Comparison of ENCODE assay signal across 9 mouse cellular contexts in genomic region chr17:27480143-27481103, GRCm38 (mm10). TPM values are rescaled to one million over a fixed set of nuclear protein-coding genes. Genes with fewer than 3 reads are reported as not detected.
A peak's percentile ranks its signal among the peaks of the same experiment; 100 is the strongest.
DNase-seq lines count a peak whose midpoint lies in the region; ATAC-seq and TF ChIP-seq lines count a peak whose summit lies in the region.
"Had no signal": no experiment of that assay in that cellular context is flagged by ENCODE, and none has a peak within 500 bp of the region (broad histone marks: within the 10 kb centered on the region; RNA-seq: fewer than 3 reads in every experiment).

No protein-coding gene starts in this region.

- 0 out of 2 replicates have a peak, but pooled peaks cover 3% of the 10 kb centered on the region for H3K9me3 ChIP-seq in heart, embryonic 10.5 days
- H3K9me3 ChIP-seq in midbrain, embryonic 10.5 days (replicated peaks) = no peaks in the 10 kb centered on the region
- no peaks in the 10 kb centered on the region for H3K9me3 ChIP-seq in stomach, embryonic 15.5 days

- ATAC-seq in frontal cortex, adult (ENCODE audit: low TSS enrichment) = peak; percentile 57
- ATAC-seq in stomach, embryonic 15.5 days (ENCODE audit: insufficient read depth, low FRiP score, low read depth) = peak; percentile 90

- peak overlapping the region; percentile 21; the same call in 1 of the 2 replicates for H3K4me2 ChIP-seq in stomach, embryonic 15.5 days

- peak overlapping the region; percentile 77 for H3K27ac ChIP-seq in heart, embryonic 10.5 days
- peak overlapping the region; percentile 66 for H3K27ac ChIP-seq in midbrain, embryonic 10.5 days (replicated peaks)
- H3K27ac ChIP-seq in stomach, embryonic 15.5 days = peak overlapping the region; percentile 26; the same call in 1 of the 2 replicates
- no peak overlapping the region for H3K27ac ChIP-seq in kidney, adult 2 months (ENCODE audit: insufficient read depth, low read depth, low read length)

- peak overlapping the region; percentile 43 for H3K4me3 ChIP-seq in heart, embryonic 10.5 days
- H3K4me3 ChIP-seq in midbrain, embryonic 10.5 days = no peak overlapping the region
- no peak overlapping the region for H3K4me3 ChIP-seq in stomach, embryonic 15.5 days (replicated peaks)
- H3K4me3 ChIP-seq in kidney, adult 2 months (ENCODE audit: insufficient read depth, low read depth, low read length) = no peak overlapping the region

- no peak for TF ChIP-seq CTCF in kidney, adult 2 months (conservative IDR thresholded peaks at IDR 0.05; ENCODE audit: insufficient read depth, insufficient read length, low read depth, low read length)

- H3K27me3 ChIP-seq in heart, embryonic 10.5 days (ENCODE audit: insufficient read depth, poor library complexity, severe bottlenecking) = peaks cover 47% of the 10 kb centered on the region
- H3K27me3 ChIP-seq in midbrain, embryonic 10.5 days (ENCODE audit: low read depth, poor library complexity, severe bottlenecking) = no peaks in the 10 kb centered on the region
- H3K27me3 ChIP-seq in stomach, embryonic 15.5 days (replicated peaks) = no peaks in the 10 kb centered on the region
- H3K27me3 ChIP-seq in kidney, adult 2 months (replicated peaks; ENCODE audit: control insufficient read depth, insufficient read depth, low read length) = no peaks in the 10 kb centered on the region

- no peak overlapping the region for H3K9ac ChIP-seq in stomach, embryonic 15.5 days

- no peaks in the 10 kb centered on the region for H3K36me3 ChIP-seq in heart, embryonic 10.5 days
- H3K36me3 ChIP-seq in midbrain, embryonic 10.5 days = no peaks in the 10 kb centered on the region
- no peaks in the 10 kb centered on the region for H3K36me3 ChIP-seq in stomach, embryonic 15.5 days
- no peaks in the 10 kb centered on the region for H3K36me3 ChIP-seq in kidney, adult 2 months (ENCODE audit: control insufficient read depth, insufficient read depth, low read length)

- DNase-seq in frontal cortex, postnatal 14 days (ENCODE audit: low spot score in 2 of 2) = no peak
- DNase-seq in heart, embryonic 10.5 days (ENCODE audit: low spot score) = peak; percentile 80
- DNase-seq in left cerebral cortex, adult 9 months (ENCODE audit: low spot score in 2 of 2) = peak; percentile 23 to 26
- no peak for DNase-seq in midbrain, embryonic 10.5 days (ENCODE audit: low spot score)
- DNase-seq in kidney, postnatal 36 days = no peak
- DNase-seq in kidney, adult 2 months = no peak

- 31% methylated on average over 29 of the region's 29 CpGs for WGBS in heart, embryonic 10.5 days
- WGBS in midbrain, embryonic 10.5 days = 66% methylated on average over 29 of the region's 29 CpGs
- 39% methylated on average over 29 of the region's 29 CpGs for WGBS in stomach, embryonic 15.5 days
- 67% methylated on average over 29 of the region's 29 CpGs for WGBS in kidney, adult 2 months

- no peak for TF ChIP-seq POLR2A in kidney, adult 2 months (IDR thresholded peaks at IDR 0.05; ENCODE audit: low read depth, low read length)

- H3K4me1 ChIP-seq in heart, embryonic 10.5 days = peaks cover 32% of the 10 kb centered on the region
- H3K4me1 ChIP-seq in midbrain, embryonic 10.5 days = peaks cover 46% of the 10 kb centered on the region
- peaks cover 17% of the 10 kb centered on the region; the same call in 1 of the 2 replicates for H3K4me1 ChIP-seq in stomach, embryonic 15.5 days
- no peaks in the 10 kb centered on the region for H3K4me1 ChIP-seq in kidney, adult 2 months (ENCODE audit: control insufficient read depth, insufficient read depth, low read length)

RNA-seq across cellular contexts. Expression of gene Grm4, which starts 40.8 kb away (rescaled TPM):
- 0.02 and 0.34 TPM in 2 replicates for polyA plus RNA-seq in heart, embryonic 10.5 days (2016; fragmentation: Nextera tagmentation; extraction: Ambion mirVana)
- polyA plus RNA-seq in midbrain, embryonic 10.5 days (2016; fragmentation: Nextera tagmentation; extraction: Ambion mirVana) = 2.8 and 3.5 TPM in 2 replicates
- 0.15 and 0.35 TPM in 2 replicates for polyA plus RNA-seq in stomach, embryonic 15.5 days (2015; fragmentation: Nextera tagmentation; extraction: Ambion mirVana)
- polyA plus RNA-seq in kidney, adult 2 months (2012; rRNA removed) = 0.02 and 0.03 TPM in 2 replicates
- polyA plus RNA-seq: C2C12 had no signal

Comparison
In these comparisons a context has a peak if more than half of its experiments do, and no peak if none do; other contexts are left out.
1. DNase-seq: peak in heart, embryonic 10.5 days (single experiment) and left cerebral cortex, adult 9 months (2 of 2); none in frontal cortex, postnatal 14 days (0 of 2), midbrain, embryonic 10.5 days (single experiment), kidney, postnatal 36 days (0 of 2) and kidney, adult 2 months (single experiment).